Comparison of ENCODE assay signal across 8 mouse cellular contexts in the genomic region with DNA sequence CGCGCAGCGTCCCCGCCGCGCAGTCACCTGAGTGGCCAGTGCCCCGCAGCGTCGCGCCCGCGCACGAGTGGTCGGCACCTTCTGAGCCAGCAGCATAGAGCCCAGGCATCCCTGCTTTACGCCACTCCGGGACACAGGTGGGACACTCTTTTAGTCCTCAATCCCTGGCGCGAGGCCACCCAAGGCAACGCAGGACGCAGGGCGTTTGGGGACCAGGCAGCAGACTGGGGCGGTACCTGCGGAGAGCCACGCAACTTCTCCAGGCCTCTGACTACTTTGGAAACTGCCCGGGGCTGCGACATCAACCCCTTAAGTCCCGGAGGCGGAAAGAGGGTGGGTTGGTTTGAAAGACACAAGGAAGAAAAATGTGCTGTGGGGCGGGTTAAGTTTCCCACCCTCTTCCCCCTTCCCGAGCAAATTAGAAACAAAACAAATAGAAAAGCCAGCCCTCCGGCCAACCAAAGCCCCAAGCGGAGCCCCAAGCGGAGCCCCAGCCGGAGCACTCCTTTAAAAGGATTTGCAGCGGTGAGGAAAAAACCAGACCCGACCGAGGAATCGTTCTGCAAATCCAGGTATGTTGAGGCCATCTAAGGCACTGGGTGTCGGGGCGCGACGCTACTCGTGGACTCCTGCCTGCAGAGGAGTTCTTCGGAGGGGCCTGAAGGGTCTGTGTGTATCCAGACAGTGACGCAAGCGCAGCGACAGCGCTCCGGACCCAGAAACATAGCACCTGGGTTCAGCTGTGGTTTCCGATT. TPM values are rescaled to one million over a fixed set of nuclear protein-coding genes. Genes with fewer than 3 reads are reported as not detected.
DNase-seq lines count a peak whose midpoint lies in the region; ATAC-seq and TF ChIP-seq lines count a peak whose summit lies in the region.

A gene (plus strand): TSS at position 38 of the 755 bp plus-strand sequence.

- peak; percentile 42 for ATAC-seq in lung, postnatal 0 days
- ATAC-seq in stomach, embryonic 16.5 days (ENCODE audit: insufficient read depth, low FRiP score), result peak; percentile 40

- H3K9me3 ChIP-seq in heart, embryonic 10.5 days, result no peaks in the 10 kb centered on the region
- no peaks in the 10 kb centered on the region for H3K9me3 ChIP-seq in lung, postnatal 0 days (ENCODE audit: low read length)
- H3K9me3 ChIP-seq in stomach, embryonic 16.5 days (replicated peaks; ENCODE audit: control insufficient read depth, low read length), result no peaks in the 10 kb centered on the region

- H3K9ac ChIP-seq in lung, postnatal 0 days (replicated peaks; ENCODE audit: low read depth), result peak within 1 kb of the TSS; percentile 43
- peak within 1 kb of the TSS; percentile 69 for H3K9ac ChIP-seq in stomach, embryonic 16.5 days (ENCODE audit: low read length)

- H3K27me3 ChIP-seq in heart, embryonic 10.5 days (ENCODE audit: insufficient read depth, poor library complexity, severe bottlenecking), result peaks cover 21% of the 10 kb centered on the region
- no peaks in the 10 kb centered on the region for H3K27me3 ChIP-seq in lung, postnatal 0 days (replicated peaks; ENCODE audit: insufficient read depth, low read length)
- no peaks in the 10 kb centered on the region; the same call in 1 of the 2 replicates for H3K27me3 ChIP-seq in stomach, embryonic 16.5 days (ENCODE audit: control insufficient read depth, insufficient read depth, low read length)

- DNase-seq in layer of hippocampus, adult 2 months (ENCODE audit: low spot score in 2 of 2), result no peak
- no peak for DNase-seq in layer of hippocampus, adult 8-10 months (ENCODE audit: low spot score in 2 of 2)
- peak; percentile 52 for DNase-seq in brain, embryonic 14.5 days (ENCODE audit: low read depth)
- DNase-seq in heart, embryonic 10.5 days (ENCODE audit: low spot score), result peak; percentile 78
- peak; percentile 8 to 9 for DNase-seq in kidney, adult 8-10 months
- DNase-seq in lung, postnatal 0 days (ENCODE audit: low spot score), result peak; percentile 42
- DNase-seq in cerebellum, adult 11-12 months, result no peak

- peak within 1 kb of the TSS; percentile 85 for H3K4me2 ChIP-seq in lung, postnatal 0 days (replicated peaks; ENCODE audit: low read depth, low read length)
- peak within 1 kb of the TSS; percentile 96 for H3K4me2 ChIP-seq in stomach, embryonic 16.5 days (ENCODE audit: low read depth, low read length)

- H3K36me3 ChIP-seq in heart, embryonic 10.5 days, result no peaks in the 10 kb centered on the region
- no peaks in the 10 kb centered on the region for H3K36me3 ChIP-seq in lung, postnatal 0 days (ENCODE audit: insufficient read depth, low read length)
- no peaks in the 10 kb centered on the region for H3K36me3 ChIP-seq in stomach, embryonic 16.5 days (ENCODE audit: control insufficient read depth, insufficient read depth, low read length)

- peak within 1 kb of the TSS; percentile 55 for H3K4me3 ChIP-seq in layer of hippocampus, adult 2 months
- H3K4me3 ChIP-seq in heart, embryonic 10.5 days, result peak within 1 kb of the TSS; percentile 70
- H3K4me3 ChIP-seq in lung, postnatal 0 days (ENCODE audit: low read depth, low read length), result peak within 1 kb of the TSS; percentile 47
- peak within 1 kb of the TSS; percentile 54 for H3K4me3 ChIP-seq in stomach, embryonic 16.5 days (replicated peaks; ENCODE audit: low read length)

- no peak for TF ChIP-seq EP300 in lung, postnatal 0 days (IDR thresholded peaks at IDR 0.05)

- under 1% methylated on average over 50 of the region's 50 CpGs for WGBS in heart, embryonic 10.5 days
- WGBS in lung, postnatal 0 days, result under 1% methylated on average over 50 of the region's 50 CpGs
- WGBS in stomach, embryonic 16.5 days, result 1% methylated on average over 50 of the region's 50 CpGs

- H3K4me1 ChIP-seq in heart, embryonic 10.5 days, result peaks cover 5% of the 10 kb centered on the region; the same call in 1 of the 2 replicates
- H3K4me1 ChIP-seq in lung, postnatal 0 days (ENCODE audit: insufficient read depth, low read depth, low read length), result no peaks in the 10 kb centered on the region
- peaks cover 5% of the 10 kb centered on the region; the same call in 1 of the 2 replicates for H3K4me1 ChIP-seq in stomach, embryonic 16.5 days (ENCODE audit: control insufficient read depth, insufficient read depth, low read length)

- TF ChIP-seq POLR2A in brain, embryonic 14.5 days (IDR thresholded peaks at IDR 0.05; ENCODE audit: borderline replicate concordance, extremely low read depth, insufficient read depth, insufficient read length, poor library complexity, severe bottlenecking), result no peak

- no peak within 1 kb of the TSS for H3K27ac ChIP-seq in layer of hippocampus, adult 2 months
- peak within 1 kb of the TSS; percentile 31; the same call in 1 of the 2 replicates for H3K27ac ChIP-seq in heart, embryonic 10.5 days
- no peak within 1 kb of the TSS for H3K27ac ChIP-seq in lung, postnatal 0 days (ENCODE audit: low read length)
- H3K27ac ChIP-seq in stomach, embryonic 16.5 days (ENCODE audit: low read length), result no peak within 1 kb of the TSS

- no peak for TF ChIP-seq CTCF in layer of hippocampus, adult 2 months (conservative IDR thresholded peaks at IDR 0.05)
- TF ChIP-seq CTCF in brain, embryonic 14.5 days (IDR thresholded peaks at IDR 0.05; ENCODE audit: borderline replicate concordance, extremely low read depth, insufficient read depth, insufficient read length), result no peak
- no peak for TF ChIP-seq CTCF in lung, postnatal 0 days (IDR thresholded peaks at IDR 0.05)

RNA-seq across cellular contexts. Expression of the gene that starts here (rescaled TPM):
- total RNA-seq in layer of hippocampus, adult 2 months (2021), result 1 to 10 TPM; 1.5 to 3.0 TPM
- 1 to 10 TPM; 1.8 to 3.3 (median 3.1) TPM for total RNA-seq in layer of hippocampus, adult 8-10 months (2022)
- polyA plus RNA-seq in brain, embryonic 14.5 days (2012; rRNA removed), result 1.7 and 3.5 TPM in 2 replicates
- polyA plus RNA-seq in heart, embryonic 10.5 days (2016; fragmentation: Nextera tagmentation; extraction: Ambion mirVana), result 0.33 and 0.90 TPM in 2 replicates
- polyA plus RNA-seq in lung, postnatal 0 days (2015; fragmentation: Nextera tagmentation; extraction: Ambion mirVana), result 13.4 and 13.9 TPM in 2 replicates
- 7.4 and 7.6 TPM in 2 replicates for polyA plus RNA-seq in stomach, embryonic 16.5 days (2015; fragmentation: Nextera tagmentation; extraction: Ambion mirVana)

Comparison
In these comparisons a context has a peak if more than half of its experiments do, and no peak if none do; other contexts are left out.
1. Peak in DNase-seq, H3K4me3 ChIP-seq and H3K27ac ChIP-seq in heart, embryonic 10.5 days; RNA of the gene not detected or under 1 TPM.
2. DNase-seq: peak in brain, embryonic 14.5 days (single experiment), kidney, adult 8-10 months (2 of 2) and lung, postnatal 0 days (single experiment); none in layer of hippocampus, adult 2 months (0 of 2), layer of hippocampus, adult 8-10 months (0 of 2) and cerebellum, adult 11-12 months (single experiment).
3. Peak in every context shown above with its lines, with median percentiles within 50 percentile points of each other: H3K4me3 ChIP-seq.